Mouse (Mus musculus) lung, postnatal 0 days (tissue): ENCODE measurements around the gene Aurkaip1. TPM values are rescaled to one million over a fixed set of nuclear protein-coding genes. Genes with fewer than 3 reads are reported as not detected.

Experiments used
- ATAC-seq: fragments of 200-750 bp; cut with Nextera tagmentation; 2 replicates; pipeline ENCODE4 v1.8.0; 2017; ENCODE audit warnings: moderate library complexity
- DNase-seq: peaks from one replicate; pipeline ENCODE4 v3.0.0-alpha.2; 2016; ENCODE audit warnings: low spot score
- H3K27ac ChIP-seq: fragments of 300-500 bp; sonication (generic); 2 replicates; pipeline ENCODE4 v1.5.1; 2014; ENCODE audit warnings: antibody characterized with exemption, mild to moderate bottlenecking, low read length, mixed read lengths
- H3K27me3 ChIP-seq: fragments of 300-500 bp; sonication (generic); replicated peaks from 2 replicates; pipeline ENCODE4 v1.6.1; 2014; ENCODE audit warnings: low read length, mixed read lengths; ENCODE audit not compliant: insufficient read depth
- H3K36me3 ChIP-seq: fragments of 300-500 bp; sonication (generic); 2 replicates; pipeline ENCODE4 v1.6.1; 2014; ENCODE audit warnings: low read length, mixed read lengths; ENCODE audit not compliant: insufficient read depth
- H3K4me1 ChIP-seq: fragments of 300-500 bp; sonication (generic); 2 replicates; pipeline ENCODE4 v1.6.1; 2014; ENCODE audit warnings: antibody characterized with exemption, low read depth, low read length, mixed read lengths; ENCODE audit not compliant: insufficient read depth
- H3K4me2 ChIP-seq: fragments of 300-500 bp; sonication (generic); replicated peaks from 2 replicates; pipeline ENCODE4 v1.6.1; 2014; ENCODE audit warnings: low read depth, mild to moderate bottlenecking, low read length, moderate library complexity, mixed read lengths
- H3K4me3 ChIP-seq: fragments of 300-500 bp; sonication (generic); 2 replicates; pipeline ENCODE4 v1.5.1; 2014; ENCODE audit warnings: low read depth, low read length
- H3K9ac ChIP-seq: fragments of 300-500 bp; sonication (generic); replicated peaks from 2 replicates; pipeline ENCODE4 v1.6.1; 2014; ENCODE audit warnings: low read depth, mild to moderate bottlenecking
- H3K9me3 ChIP-seq: fragments of 300-500 bp; sonication (generic); 2 replicates; pipeline ENCODE4 v1.6.1; 2016; ENCODE audit warnings: low read length, mixed read lengths
- CTCF ChIP-seq: IDR thresholded peaks from 2 replicates; pipeline ENCODE4 v1.5.1; 2016; ENCODE audit warnings: antibody characterized with exemption, mild to moderate bottlenecking
- EP300 ChIP-seq: IDR thresholded peaks from 2 replicates; pipeline ENCODE4 v1.6.1; 2016; ENCODE audit warnings: antibody characterized with exemption, mild to moderate bottlenecking, control low read depth
- WGBS: fragments of 180-500 bp; shearing (Covaris S2); extraction: QIAGEN DNeasy Blood & Tissue Kit; methylation state at CpG from one replicate; pipeline ENCODE4 v1.1.7; 2014; 5-methylcytosine and 5-hydroxymethylcytosine counted together
- polyA plus RNA-seq: library from polyadenylated mRNA; unstranded; fragments of >200 nt; fragmentation: Nextera tagmentation; extraction: Ambion mirVana; gene quantifications from 2 replicates; pipeline ENCODE4 v1.2.1, GENCODE M21; 2015

Aurkaip1 gene
- polyA plus RNA-seq, 1 experiment from 2014 or later, result 128 TPM

- Histone ChIP-seq H3K9ac (peak overlapping the region; percentile 68), H3K9me3 (no peaks in the 10 kb centered on the region), H3K27ac (peak overlapping the region; percentile 68), H3K4me1 (0 out of 2 replicates have a peak, but pooled peaks cover 5% of the 10 kb centered on the region), H3K4me2 (peak overlapping the region; percentile 67), H3K36me3 (peaks cover 9% of the 10 kb centered on the region; the same call in 1 of the 2 replicates), H3K27me3 (no peaks in the 10 kb centered on the region), H3K4me3 (peak overlapping the region; percentile 67)
- ATAC-seq (peak; percentile 99), DNase-seq (peak; percentile 94)
- TF ChIP-seq EP300 (peak; percentile 54; the same call in 1 of the 2 replicates), CTCF (0 out of 2 replicates have a peak, but pooled peaks have one; percentile 7)
- under 1% methylated on average over 57 of the region's 58 CpGs for WGBS
These were observed 27.6 kb upstream of the Aurkaip1 start for GRCm38 (mm10) chr4:155803340-155804041.

DNA sequence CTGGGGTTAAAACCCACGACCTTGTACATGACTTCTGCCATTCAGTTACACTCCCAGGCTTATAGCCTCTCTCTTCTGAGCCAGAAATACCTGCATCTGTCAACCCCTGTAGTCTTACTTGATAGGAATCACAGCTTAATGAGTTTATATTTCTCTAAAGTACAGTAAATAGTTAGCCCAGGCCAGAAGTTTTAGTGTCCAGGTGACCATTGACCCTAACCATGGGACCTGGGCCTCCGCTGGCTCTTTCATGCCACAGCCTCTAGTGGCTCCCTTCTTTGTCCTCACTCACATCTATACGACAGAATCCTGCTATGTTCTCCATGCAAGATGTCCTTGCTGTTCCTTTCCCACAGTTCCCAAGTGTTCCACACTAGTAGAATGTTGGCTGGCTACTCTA lies 23.2 kb upstream of the Aurkaip1 start:
- no peak for TF ChIP-seq EP300
- no peak for TF ChIP-seq CTCF
- Histone ChIP-seq H3K4me2 (no peak overlapping the region), H3K36me3 (peaks cover 22% of the 10 kb centered on the region), H3K27me3 (no peaks in the 10 kb centered on the region), H3K4me1 (peaks cover 11% of the 10 kb centered on the region; the same call in 1 of the 2 replicates), H3K9ac (no peak overlapping the region), H3K9me3 (no peaks in the 10 kb centered on the region), H3K4me3 (no peak overlapping the region), H3K27ac (no peak overlapping the region)
- 91% methylated on average over 3 of the region's 3 CpGs for WGBS
- no peak for DNase-seq
- ATAC-seq, result no peak

DNA sequence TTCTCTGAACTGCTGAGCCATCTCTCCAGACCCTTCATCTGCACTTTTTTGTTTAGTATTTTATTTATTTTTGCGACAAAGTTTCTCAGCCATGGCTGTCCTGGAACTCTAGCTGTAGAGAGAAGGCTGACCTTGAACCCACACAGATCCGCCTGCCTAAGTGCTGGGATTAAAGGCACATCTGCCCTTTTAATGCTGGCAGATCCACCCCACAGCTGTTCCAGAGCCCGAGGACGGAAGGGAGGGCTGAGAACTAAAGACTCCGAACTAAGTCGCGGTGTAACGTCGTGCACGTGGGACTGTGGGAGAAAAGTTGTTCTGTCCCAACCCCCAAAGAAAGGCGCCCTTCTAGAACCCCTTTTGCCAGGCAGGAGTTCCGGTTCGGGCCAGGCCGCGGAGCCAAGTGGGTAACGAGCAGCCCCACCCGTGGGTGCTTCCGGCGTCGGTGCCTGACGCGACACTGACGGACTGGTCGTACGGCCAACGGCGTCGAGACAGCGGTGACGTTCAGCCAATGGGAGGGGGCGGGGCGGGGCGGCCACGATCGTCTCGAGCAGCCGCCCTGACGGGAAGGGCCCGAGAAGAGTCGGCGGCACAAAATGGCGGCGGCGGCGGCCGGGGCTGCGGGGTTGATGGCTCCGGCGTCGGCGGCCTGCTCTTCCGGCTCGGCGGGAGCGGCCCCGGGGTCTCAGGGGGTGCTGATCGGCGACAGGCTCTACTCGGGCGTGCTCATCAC lies 19.0 kb upstream of the Aurkaip1 start, which contains the start of gene Ccnl2:
TSS of gene Ccnl2 (plus strand) at position 561 of the 736 bp plus-strand sequence.
- peak within 1 kb of the TSS; percentile 100 for H3K4me3 ChIP-seq
- ATAC-seq (peak; percentile 100), DNase-seq (peak; percentile 98)
- H3K27ac ChIP-seq, result peak within 1 kb of the TSS; percentile 93
- H3K9ac ChIP-seq, result peak within 1 kb of the TSS; percentile 99
- H3K4me2 ChIP-seq, result peak within 1 kb of the TSS; percentile 82
- H3K9me3 ChIP-seq, result no peaks in the 10 kb centered on the region
- peaks cover 25% of the 10 kb centered on the region for H3K36me3 ChIP-seq
- H3K27me3 ChIP-seq, result no peaks in the 10 kb centered on the region
- TF ChIP-seq CTCF, result no peak
- TF ChIP-seq EP300, result no peak
- under 1% methylated on average over 51 of the region's 60 CpGs for WGBS
- H3K4me1 ChIP-seq, result peaks cover 16% of the 10 kb centered on the region; the same call in 1 of the 2 replicates

- ATAC-seq (peak; percentile 32), DNase-seq (peak; percentile 64)
- TF ChIP-seq EP300 (no peak), CTCF (no peak)
- no peaks in the 10 kb centered on the region for H3K9me3 ChIP-seq
- WGBS, result under 1% methylated on average over 32 of the region's 49 CpGs
- peak overlapping the region; percentile 100 for H3K4me3 ChIP-seq
- no peaks in the 10 kb centered on the region for H3K27me3 ChIP-seq
- H3K36me3 ChIP-seq, result peaks cover 24% of the 10 kb centered on the region
- peaks cover 16% of the 10 kb centered on the region; the same call in 1 of the 2 replicates for H3K4me1 ChIP-seq
- peak overlapping the region; percentile 82 for H3K4me2 ChIP-seq
- H3K27ac ChIP-seq, result peak overlapping the region; percentile 93
- H3K9ac ChIP-seq, result peak overlapping the region; percentile 99
These were observed 18.3 kb upstream of the Aurkaip1 start for GRCm38 (mm10) chr4:155812665-155813181.

DNA sequence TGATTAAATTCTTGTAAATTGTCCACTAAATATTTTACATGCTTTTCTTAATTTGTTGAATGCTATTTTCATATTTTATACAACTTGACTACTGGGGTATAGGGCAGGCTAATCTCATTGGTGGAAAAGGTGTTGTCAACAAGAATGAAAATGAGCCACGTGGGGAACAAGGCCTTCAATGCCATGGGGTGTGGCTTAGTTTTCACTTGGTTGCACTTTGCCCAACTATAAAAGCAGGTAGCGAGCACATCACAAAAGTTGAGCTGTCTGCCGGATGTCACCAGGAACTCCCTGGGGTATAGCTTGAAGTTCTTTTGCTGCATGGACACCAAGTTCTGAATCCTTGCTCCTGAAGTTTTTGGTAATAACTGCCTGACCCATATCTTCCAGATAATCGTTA lies 13.5 kb upstream of the Aurkaip1 start:
- DNase-seq (no peak), ATAC-seq (no peak)
- H3K36me3 ChIP-seq, result peaks cover 48% of the 10 kb centered on the region
- no peak overlapping the region for H3K4me2 ChIP-seq
- 84% methylated on average over 4 of the region's 4 CpGs for WGBS
- no peak overlapping the region for H3K9ac ChIP-seq
- H3K27ac ChIP-seq, result no peak overlapping the region
- TF ChIP-seq EP300, result no peak
- TF ChIP-seq CTCF, result no peak
- no peaks in the 10 kb centered on the region for H3K27me3 ChIP-seq
- H3K4me3 ChIP-seq, result no peak overlapping the region
- no peaks in the 10 kb centered on the region for H3K9me3 ChIP-seq
- H3K4me1 ChIP-seq, result peaks cover 9% of the 10 kb centered on the region; the same call in 1 of the 2 replicates

GRCm38 (mm10) chr4:155821025-155821424 lies 10.0 kb upstream of the Aurkaip1 start:
- 71% methylated on average over 7 of the region's 7 CpGs for WGBS
- DNase-seq (no peak), ATAC-seq (no peak)
- H3K9me3 ChIP-seq, result no peaks in the 10 kb centered on the region
- no peaks in the 10 kb centered on the region for H3K4me1 ChIP-seq
- no peak overlapping the region for H3K9ac ChIP-seq
- H3K36me3 ChIP-seq, result peaks cover 76% of the 10 kb centered on the region
- H3K27me3 ChIP-seq, result no peaks in the 10 kb centered on the region
- TF ChIP-seq CTCF (peak; percentile 46), EP300 (no peak)
- no peak overlapping the region for H3K27ac ChIP-seq
- H3K4me3 ChIP-seq, result no peak overlapping the region
- H3K4me2 ChIP-seq, result no peak overlapping the region
